Mouse (Mus musculus) lung, postnatal 0 days (tissue): Measurements from ENCODE around the gene Aqr. TPM values are rescaled to one million over a fixed set of nuclear protein-coding genes. Genes with fewer than 3 reads are reported as not detected.

Experiments used
- ATAC-seq: fragments of 200-750 bp; cut with Nextera tagmentation; 2 replicates; pipeline ENCODE4 v1.8.0; 2017; ENCODE audit warnings: moderate library complexity
- DNase-seq: peaks from one replicate; pipeline ENCODE4 v3.0.0-alpha.2; 2016; ENCODE audit warnings: low spot score
- H3K27ac ChIP-seq: fragments of 300-500 bp; sonication (generic); 2 replicates; pipeline ENCODE4 v1.5.1; 2014; ENCODE audit warnings: antibody characterized with exemption, mild to moderate bottlenecking, low read length, mixed read lengths
- H3K27me3 ChIP-seq: fragments of 300-500 bp; sonication (generic); replicated peaks from 2 replicates; pipeline ENCODE4 v1.6.1; 2014; ENCODE audit warnings: low read length, mixed read lengths; ENCODE audit not compliant: insufficient read depth
- H3K36me3 ChIP-seq: fragments of 300-500 bp; sonication (generic); 2 replicates; pipeline ENCODE4 v1.6.1; 2014; ENCODE audit warnings: low read length, mixed read lengths; ENCODE audit not compliant: insufficient read depth
- H3K4me1 ChIP-seq: fragments of 300-500 bp; sonication (generic); 2 replicates; pipeline ENCODE4 v1.6.1; 2014; ENCODE audit warnings: antibody characterized with exemption, low read depth, low read length, mixed read lengths; ENCODE audit not compliant: insufficient read depth
- H3K4me2 ChIP-seq: fragments of 300-500 bp; sonication (generic); replicated peaks from 2 replicates; pipeline ENCODE4 v1.6.1; 2014; ENCODE audit warnings: low read depth, mild to moderate bottlenecking, low read length, moderate library complexity, mixed read lengths
- H3K4me3 ChIP-seq: fragments of 300-500 bp; sonication (generic); 2 replicates; pipeline ENCODE4 v1.5.1; 2014; ENCODE audit warnings: low read depth, low read length
- H3K9ac ChIP-seq: fragments of 300-500 bp; sonication (generic); replicated peaks from 2 replicates; pipeline ENCODE4 v1.6.1; 2014; ENCODE audit warnings: low read depth, mild to moderate bottlenecking
- H3K9me3 ChIP-seq: fragments of 300-500 bp; sonication (generic); 2 replicates; pipeline ENCODE4 v1.6.1; 2016; ENCODE audit warnings: low read length, mixed read lengths
- CTCF ChIP-seq: IDR thresholded peaks from 2 replicates; pipeline ENCODE4 v1.5.1; 2016; ENCODE audit warnings: antibody characterized with exemption, mild to moderate bottlenecking
- EP300 ChIP-seq: IDR thresholded peaks from 2 replicates; pipeline ENCODE4 v1.6.1; 2016; ENCODE audit warnings: antibody characterized with exemption, mild to moderate bottlenecking, control low read depth
- WGBS: fragments of 180-500 bp; shearing (Covaris S2); extraction: QIAGEN DNeasy Blood & Tissue Kit; methylation state at CpG from one replicate; pipeline ENCODE4 v1.1.7; 2014; 5-methylcytosine and 5-hydroxymethylcytosine counted together
- polyA plus RNA-seq: library from polyadenylated mRNA; unstranded; fragments of >200 nt; fragmentation: Nextera tagmentation; extraction: Ambion mirVana; gene quantifications from 2 replicates; pipeline ENCODE4 v1.2.1, GENCODE M21; 2015

Aqr gene
- polyA plus RNA-seq, 1 experiment from 2014 or later: 23.3 TPM

GRCm38 (mm10) chr2:114161978-114162377 is 24.8 kb downstream of the Aqr start:
- no peak for ATAC-seq
- Histone ChIP-seq H3K4me1 (no peaks in the 10 kb centered on the region), H3K4me2 (no peak overlapping the region), H3K9ac (no peak overlapping the region), H3K36me3 (peaks cover 23% of the 10 kb centered on the region; the same call in 1 of the 2 replicates), H3K27ac (no peak overlapping the region), H3K27me3 (no peaks in the 10 kb centered on the region), H3K9me3 (no peaks in the 10 kb centered on the region), H3K4me3 (no peak overlapping the region)
- no peak for DNase-seq
- no peak for TF ChIP-seq CTCF
- no peak for TF ChIP-seq EP300
- WGBS: 85% methylated on average over 1 of the region's 1 CpGs

GRCm38 (mm10) chr2:114157345-114157744 is 29.5 kb downstream of the Aqr start:
- no peak overlapping the region for H3K27ac ChIP-seq

GRCm38 (mm10) chr2:114156639-114157038 is 30.2 kb downstream of the Aqr start:
- Histone ChIP-seq H3K36me3 (peaks cover 33% of the 10 kb centered on the region; the same call in 1 of the 2 replicates), H3K9ac (no peak overlapping the region), H3K9me3 (no peaks in the 10 kb centered on the region), H3K4me2 (no peak overlapping the region), H3K4me1 (no peaks in the 10 kb centered on the region), H3K27ac (no peak overlapping the region), H3K4me3 (no peak overlapping the region), H3K27me3 (no peaks in the 10 kb centered on the region)
- no peak for ATAC-seq
- TF ChIP-seq CTCF (no peak), EP300 (no peak)
- WGBS: 100% methylated on average over 1 of the region's 1 CpGs
- DNase-seq: no peak

More at GRCm38 (mm10) chr2:114157345-114157744, 29.5 kb downstream of the Aqr start:
- WGBS: 54% methylated on average over 4 of the region's 4 CpGs
- Histone ChIP-seq H3K4me2 (no peak overlapping the region), H3K9ac (no peak overlapping the region), H3K4me1 (no peaks in the 10 kb centered on the region), H3K36me3 (peaks cover 33% of the 10 kb centered on the region; the same call in 1 of the 2 replicates), H3K27me3 (no peaks in the 10 kb centered on the region), H3K9me3 (no peaks in the 10 kb centered on the region), H3K4me3 (no peak overlapping the region)
- ATAC-seq (no peak), DNase-seq (no peak)
- TF ChIP-seq CTCF (no peak), EP300 (no peak)

DNA sequence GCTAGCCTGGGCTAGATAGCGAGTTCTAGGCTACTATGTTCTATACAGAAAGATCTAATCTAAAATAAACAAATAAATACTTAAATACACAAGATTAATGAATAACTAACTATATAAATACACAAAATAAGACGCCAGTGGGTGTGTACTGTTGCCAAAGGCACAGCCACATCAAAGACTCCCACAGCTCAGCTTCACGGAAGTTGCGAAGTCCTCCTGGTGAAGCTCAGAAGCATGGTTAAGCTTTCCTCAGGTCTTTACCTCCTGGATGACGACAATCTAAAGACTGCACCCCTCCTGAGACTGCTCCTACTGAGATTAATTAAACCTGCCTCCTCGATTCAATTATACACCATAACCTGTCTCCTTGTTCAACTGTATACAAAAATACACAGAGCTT is 33.6 kb downstream of the Aqr start:
- Histone ChIP-seq H3K9ac (no peak overlapping the region), H3K4me2 (no peak overlapping the region), H3K4me1 (no peaks in the 10 kb centered on the region), H3K27me3 (no peaks in the 10 kb centered on the region), H3K27ac (no peak overlapping the region), H3K36me3 (peaks cover 38% of the 10 kb centered on the region), H3K9me3 (no peaks in the 10 kb centered on the region), H3K4me3 (no peak overlapping the region)
- ATAC-seq (no peak), DNase-seq (no peak)
- TF ChIP-seq CTCF (no peak), EP300 (no peak)
- WGBS: 90% methylated on average over 6 of the region's 6 CpGs

GRCm38 (mm10) chr2:114146864-114147458 is 39.9 kb downstream of the Aqr start:
- DNase-seq: peak; percentile 36
- H3K27ac ChIP-seq: no peak overlapping the region
- H3K9ac ChIP-seq: no peak overlapping the region
- no peaks in the 10 kb centered on the region for H3K9me3 ChIP-seq
- ATAC-seq: peak; percentile 30; the same call in 1 of the 2 replicates
- no peaks in the 10 kb centered on the region for H3K4me1 ChIP-seq
- TF ChIP-seq CTCF (no peak), EP300 (no peak)
- 70% methylated on average over 15 of the region's 15 CpGs for WGBS
- H3K27me3 ChIP-seq: no peaks in the 10 kb centered on the region
- no peak overlapping the region for H3K4me3 ChIP-seq
- H3K36me3 ChIP-seq: peaks cover 27% of the 10 kb centered on the region
- H3K4me2 ChIP-seq: no peak overlapping the region

DNA sequence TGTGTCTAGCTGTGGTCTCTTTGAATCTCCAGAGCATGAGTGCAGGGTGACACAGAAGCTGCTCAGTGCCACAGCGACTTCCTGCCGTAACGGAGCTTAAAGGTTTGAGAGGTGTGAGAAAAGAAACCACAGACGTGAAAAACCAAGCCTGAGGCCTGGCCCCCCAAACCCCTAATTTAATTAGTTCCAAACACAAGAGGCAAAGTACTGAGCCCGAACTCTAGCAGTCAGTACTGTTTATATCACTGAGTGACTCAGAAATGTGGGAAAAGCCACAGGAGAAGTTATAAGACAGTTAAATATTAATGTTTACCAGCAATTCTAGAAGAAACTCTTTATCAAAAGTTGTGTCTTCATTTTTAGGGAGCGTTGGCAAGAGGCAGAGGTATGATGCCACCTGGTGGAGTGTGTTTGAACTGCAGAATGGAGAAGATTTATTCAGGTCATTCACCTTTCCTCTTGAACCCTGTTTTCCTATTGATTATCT is 41.5 kb downstream of the Aqr start:
- WGBS: 81% methylated on average over 6 of the region's 6 CpGs
- no peak overlapping the region for H3K9ac ChIP-seq
- peaks cover 19% of the 10 kb centered on the region; the same call in 1 of the 2 replicates for H3K36me3 ChIP-seq
- TF ChIP-seq EP300 (no peak), CTCF (peak; percentile 77)
- ATAC-seq (no peak), DNase-seq (peak; percentile 38)
- no peak overlapping the region for H3K27ac ChIP-seq
- no peaks in the 10 kb centered on the region for H3K9me3 ChIP-seq
- H3K4me2 ChIP-seq: no peak overlapping the region
- no peaks in the 10 kb centered on the region for H3K27me3 ChIP-seq
- H3K4me1 ChIP-seq: no peaks in the 10 kb centered on the region
- no peak overlapping the region for H3K4me3 ChIP-seq
